Mouse (Mus musculus) heart, embryonic 12.5 days (tissue): ENCODE results near the gene Mylk. TPM values are rescaled to one million over a fixed set of nuclear protein-coding genes. Genes with fewer than 3 reads are reported as not detected.

Source experiments
- ATAC-seq: fragments of 200-750 bp; cut with Nextera tagmentation; 2 replicates; pipeline ENCODE4 v1.8.0; 2017; ENCODE audit warnings: moderate TSS enrichment, moderate library complexity; ENCODE audit not compliant: insufficient number of reproducible peaks, low FRiP score
- H3K27ac ChIP-seq: fragments of 300-500 bp; sonication (generic); 2 replicates; pipeline ENCODE4 v1.5.1; 2016; ENCODE audit warnings: mild to moderate bottlenecking, moderate library complexity; ENCODE audit not compliant: poor library complexity, severe bottlenecking
- H3K27me3 ChIP-seq: fragments of 300-500 bp; sonication (generic); replicated peaks from 2 replicates; pipeline ENCODE4 v1.6.1; 2016; ENCODE audit warnings: mild to moderate bottlenecking, moderate library complexity
- H3K36me3 ChIP-seq: fragments of 300-500 bp; sonication (generic); 2 replicates; pipeline ENCODE4 v1.6.1; 2016; ENCODE audit warnings: mild to moderate bottlenecking, moderate library complexity
- H3K4me1 ChIP-seq: fragments of 300-500 bp; sonication (generic); replicated peaks from 2 replicates; pipeline ENCODE4 v1.6.1; 2016; ENCODE audit warnings: mild to moderate bottlenecking
- H3K4me2 ChIP-seq: fragments of 300-500 bp; sonication (generic); 2 replicates; pipeline ENCODE4 v1.6.1; 2016; ENCODE audit warnings: mild to moderate bottlenecking, moderate library complexity
- H3K4me3 ChIP-seq: fragments of 300-500 bp; sonication (generic); 2 replicates; pipeline ENCODE4 v1.5.1; 2016; ENCODE audit warnings: mild to moderate bottlenecking
- H3K9ac ChIP-seq: fragments of 300-500 bp; sonication (generic); 2 replicates; pipeline ENCODE4 v1.6.1; 2016; ENCODE audit warnings: mild to moderate bottlenecking, moderate library complexity
- H3K9me3 ChIP-seq: fragments of 300-500 bp; sonication (generic); replicated peaks from 2 replicates; pipeline ENCODE4 v1.6.1; 2016; ENCODE audit warnings: mild to moderate bottlenecking, moderate library complexity
- WGBS: fragments of 180-500 bp; shearing (Covaris S2); methylation state at CpG from one replicate; pipeline ENCODE4 v1.1.7; 2016; 5-methylcytosine and 5-hydroxymethylcytosine counted together
- polyA plus RNA-seq: library from polyadenylated mRNA; unstranded; fragments of >200 nt; fragmentation: Nextera tagmentation; extraction: Ambion mirVana; gene quantifications from 2 replicates; pipeline ENCODE4 v1.2.1, GENCODE M21; 2016

Gene Mylk
- polyA plus RNA-seq, 1 experiment from 2014 or later, result 5.2 TPM

DNA sequence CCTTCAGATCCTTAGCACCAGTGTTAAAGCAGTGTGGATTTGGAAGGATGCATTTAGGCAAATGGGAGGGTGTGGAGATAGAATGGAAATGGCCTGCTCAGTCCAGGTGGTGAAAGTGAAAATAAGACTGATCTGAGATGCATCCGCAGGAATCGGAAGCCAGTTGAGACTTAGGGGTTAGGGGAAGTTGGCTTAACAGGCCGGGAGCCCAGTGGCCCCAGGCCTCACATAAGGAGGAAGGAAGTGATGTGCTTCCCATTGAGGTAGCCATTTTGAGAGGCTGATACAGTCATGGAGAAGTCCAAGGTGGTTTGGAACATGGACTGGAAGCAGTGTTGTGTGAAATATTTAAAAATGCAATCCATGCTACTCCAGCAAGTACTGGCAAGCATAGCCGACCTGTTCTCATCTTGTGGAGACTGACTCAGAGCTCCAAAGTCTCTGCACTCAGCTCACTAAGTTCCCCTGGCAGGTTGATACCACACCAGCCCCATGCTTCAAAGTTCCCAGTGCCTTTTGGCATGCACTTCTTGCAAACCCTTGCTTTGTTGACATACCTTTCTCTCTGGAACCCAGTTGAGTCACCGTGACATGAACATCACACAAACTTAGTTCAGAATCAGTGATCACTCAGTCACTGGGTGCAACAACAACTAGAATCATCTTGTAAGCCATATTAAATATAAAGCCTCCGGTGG lies 302.4 kb downstream of the Mylk start:
- H3K27me3 ChIP-seq, result no peaks in the 10 kb centered on the region
- peaks cover 5% of the 10 kb centered on the region; the same call in 1 of the 2 replicates for H3K36me3 ChIP-seq
- no peaks in the 10 kb centered on the region for H3K9me3 ChIP-seq
- H3K4me3 ChIP-seq, result no peak overlapping the region
- no peak for ATAC-seq
- H3K4me1 ChIP-seq, result 0 out of 2 replicates have a peak, but pooled peaks cover 2% of the 10 kb centered on the region
- H3K27ac ChIP-seq, result no peak overlapping the region
- 87% methylated on average over 6 of the region's 6 CpGs for WGBS
- H3K4me2 ChIP-seq, result no peak overlapping the region
- no peak overlapping the region for H3K9ac ChIP-seq

DNA sequence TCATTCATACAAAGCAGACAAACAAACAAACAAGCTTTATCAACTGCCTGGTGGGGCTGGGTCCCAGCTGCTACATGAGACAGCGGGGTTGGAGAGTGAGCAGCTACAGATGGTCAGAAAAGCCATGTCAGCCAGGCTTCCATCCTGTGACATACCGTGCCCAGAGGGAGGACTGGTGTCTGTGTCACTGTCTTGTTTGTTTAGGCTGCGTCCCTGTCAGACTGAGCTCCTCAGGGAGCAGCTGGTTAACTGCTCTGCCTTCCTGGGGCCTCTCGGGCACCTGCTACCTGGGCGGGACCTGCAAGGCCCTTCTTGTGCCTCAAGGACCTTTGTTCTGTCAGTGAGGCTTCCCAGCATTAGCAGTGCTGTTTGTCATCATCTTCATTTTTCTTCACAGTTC lies 306.1 kb downstream of the Mylk start:
- no peak overlapping the region for H3K9ac ChIP-seq
- WGBS, result 65% methylated on average over 5 of the region's 5 CpGs
- H3K4me1 ChIP-seq, result 0 out of 2 replicates have a peak, but pooled peaks cover 2% of the 10 kb centered on the region
- H3K27ac ChIP-seq, result no peak overlapping the region
- no peak overlapping the region for H3K4me3 ChIP-seq
- no peaks in the 10 kb centered on the region for H3K27me3 ChIP-seq
- no peak for ATAC-seq
- H3K4me2 ChIP-seq, result no peak overlapping the region
- H3K36me3 ChIP-seq, result no peaks in the 10 kb centered on the region
- no peaks in the 10 kb centered on the region for H3K9me3 ChIP-seq

Other genes starting within 250 kb of the Mylk start
- gene Kalrn, start 171.7 kb upstream of the Mylk start, polyA plus RNA-seq, result 29.3 and 30.5 TPM in 2 replicates
- gene Ropn1, start 95.3 kb upstream of the Mylk start, polyA plus RNA-seq, result 0.58 and 0.73 TPM in 2 replicates
- 7.0 and 8.5 TPM in 2 replicates for gene Ccdc14, start 54.6 kb upstream of the Mylk start, polyA plus RNA-seq